Mouse (Mus musculus): ENCODE measurements around the gene Dync1li1. TPM values are rescaled to one million over a fixed set of nuclear protein-coding genes. Genes with fewer than 3 reads are reported as not detected.
"Not testable (repeated sequence)": the region's sequence is repeated elsewhere in the genome, so short reads cannot be mapped to it uniquely, and the experiment has no call there.

Gene Dync1li1
- total RNA-seq (2021), result 10 to 100 TPM; 29.3 to 32.0 TPM
- long read RNA-seq, experiment 1, transcript Dync1li1-201 (13 exons, 2,601 nt), result major isoform, 15 of 23 reads
- long read RNA-seq, experiment 1, partial matches to known transcripts, result 7 of 23 reads
- long read RNA-seq, experiment 1, other reads (novel, unspliced or antisense), result 1 of 23 reads
- long read RNA-seq, experiment 2, transcript Dync1li1-201 (13 exons, 2,601 nt), result major isoform, 21 of 26 reads
- long read RNA-seq, experiment 2, partial matches to known transcripts, result 2 of 26 reads
- long read RNA-seq, experiment 2, other reads (novel, unspliced or antisense), result 3 of 26 reads

DNA sequence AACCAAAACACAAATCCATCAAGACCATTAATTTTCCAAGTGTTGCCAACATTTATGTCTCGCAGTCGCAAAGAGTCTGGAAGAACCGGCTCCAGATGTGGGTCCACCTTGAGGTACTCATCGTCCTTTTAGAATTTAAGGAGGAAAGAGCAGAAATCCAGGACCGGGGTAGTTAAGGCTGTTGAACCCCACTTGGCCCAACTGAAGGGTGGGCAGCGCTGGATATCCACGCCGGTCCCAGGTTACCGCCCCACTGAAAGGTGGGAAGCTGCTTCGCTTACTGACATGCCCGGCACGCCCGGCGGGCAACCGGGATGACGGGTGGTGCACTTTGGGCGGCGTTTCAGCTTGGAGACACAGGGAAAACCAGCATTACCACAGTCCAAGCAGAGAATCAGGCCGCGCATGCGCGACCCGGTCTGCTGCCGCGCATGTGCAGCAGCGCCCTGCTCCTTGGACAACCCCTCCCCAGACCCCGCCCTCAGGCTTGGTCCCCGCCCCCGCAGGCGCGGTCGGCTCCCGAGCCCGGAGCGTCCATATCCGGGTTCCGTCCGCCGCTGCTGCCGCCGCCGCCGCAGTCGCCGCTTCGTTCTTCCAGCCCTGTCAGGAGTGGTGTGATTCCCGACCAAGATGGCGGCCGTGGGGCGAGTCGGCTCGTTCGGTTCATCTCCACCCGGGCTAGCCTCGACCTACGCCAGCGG, at the start of gene Dync1li1:
Dync1li1 (plus strand) TSS at position 539 of the 701 bp plus-strand sequence.
- DNase-seq, result peak; percentile 96

DNA sequence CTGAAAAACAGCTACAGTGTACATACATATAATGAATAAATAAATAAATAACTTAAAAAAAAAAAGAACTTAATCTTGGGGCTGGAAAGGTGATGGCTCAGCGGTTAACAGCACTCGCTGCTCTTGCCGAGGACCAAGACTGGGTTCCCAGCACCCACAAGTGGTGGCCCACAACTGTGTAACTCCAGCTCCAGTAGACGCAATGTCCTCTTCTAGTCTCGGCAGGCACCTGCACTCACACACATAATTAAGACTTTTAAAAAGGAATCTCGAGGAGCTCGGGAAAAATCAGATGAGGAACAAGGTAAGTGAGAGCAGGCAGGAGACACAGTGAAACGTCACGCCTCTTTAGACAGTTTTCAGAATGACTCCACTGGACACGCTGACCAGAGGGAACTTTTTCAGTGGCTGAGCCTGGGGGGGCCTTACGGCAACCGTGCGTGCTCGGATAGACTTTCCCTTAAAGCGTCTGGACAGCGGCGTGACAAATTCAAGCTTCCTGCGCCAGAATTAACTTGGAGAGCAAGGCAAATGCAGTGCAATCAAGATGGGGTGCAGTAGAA, 49.3 kb upstream of the Dync1li1 start:
- DNase-seq, result no peak

DNA sequence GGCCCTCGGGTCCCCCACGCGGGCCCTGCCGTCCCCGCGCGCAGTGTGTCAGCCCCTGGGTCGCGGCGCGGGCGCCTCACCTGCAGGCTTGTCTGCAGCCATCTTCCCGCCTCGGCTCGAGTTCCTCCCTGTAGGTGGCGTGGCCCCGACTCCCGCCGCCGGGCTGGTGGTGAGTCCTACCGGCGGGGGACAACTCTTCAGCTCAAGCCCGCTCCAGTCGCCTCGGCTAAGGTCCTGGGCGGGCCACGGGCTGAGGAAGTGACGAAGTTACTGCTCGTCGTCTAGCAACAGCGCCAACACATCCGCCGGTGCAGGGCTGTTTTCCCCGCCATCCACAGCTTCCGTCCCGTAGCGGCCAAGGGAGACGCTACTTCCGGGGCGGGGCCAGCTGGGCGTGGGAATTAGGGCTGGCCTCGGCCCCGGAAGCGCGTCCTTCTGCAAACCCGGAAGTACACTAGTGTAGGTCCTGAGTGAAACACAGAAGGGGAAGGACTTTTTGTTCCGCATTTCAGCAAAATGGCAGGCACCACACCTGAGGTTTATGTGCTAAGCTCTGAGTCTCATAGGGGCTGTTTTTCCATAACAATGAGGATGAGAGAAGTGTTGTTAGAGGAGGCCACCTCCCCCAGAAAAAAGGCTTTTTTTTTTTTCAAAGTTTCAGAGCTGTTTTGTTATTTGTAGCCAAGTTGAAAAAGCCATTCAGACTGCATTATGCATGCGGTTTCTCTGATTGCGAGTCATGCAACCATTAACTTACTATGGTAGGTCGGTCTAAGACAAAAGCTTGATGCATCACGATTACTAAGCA, 48.5 kb upstream of the Dync1li1 start, which contains the start of gene Cnot10:
Cnot10 (minus strand) TSS at position 346 of the 808 bp plus-strand sequence.
- DNase-seq, result peak; percentile 98

DNA sequence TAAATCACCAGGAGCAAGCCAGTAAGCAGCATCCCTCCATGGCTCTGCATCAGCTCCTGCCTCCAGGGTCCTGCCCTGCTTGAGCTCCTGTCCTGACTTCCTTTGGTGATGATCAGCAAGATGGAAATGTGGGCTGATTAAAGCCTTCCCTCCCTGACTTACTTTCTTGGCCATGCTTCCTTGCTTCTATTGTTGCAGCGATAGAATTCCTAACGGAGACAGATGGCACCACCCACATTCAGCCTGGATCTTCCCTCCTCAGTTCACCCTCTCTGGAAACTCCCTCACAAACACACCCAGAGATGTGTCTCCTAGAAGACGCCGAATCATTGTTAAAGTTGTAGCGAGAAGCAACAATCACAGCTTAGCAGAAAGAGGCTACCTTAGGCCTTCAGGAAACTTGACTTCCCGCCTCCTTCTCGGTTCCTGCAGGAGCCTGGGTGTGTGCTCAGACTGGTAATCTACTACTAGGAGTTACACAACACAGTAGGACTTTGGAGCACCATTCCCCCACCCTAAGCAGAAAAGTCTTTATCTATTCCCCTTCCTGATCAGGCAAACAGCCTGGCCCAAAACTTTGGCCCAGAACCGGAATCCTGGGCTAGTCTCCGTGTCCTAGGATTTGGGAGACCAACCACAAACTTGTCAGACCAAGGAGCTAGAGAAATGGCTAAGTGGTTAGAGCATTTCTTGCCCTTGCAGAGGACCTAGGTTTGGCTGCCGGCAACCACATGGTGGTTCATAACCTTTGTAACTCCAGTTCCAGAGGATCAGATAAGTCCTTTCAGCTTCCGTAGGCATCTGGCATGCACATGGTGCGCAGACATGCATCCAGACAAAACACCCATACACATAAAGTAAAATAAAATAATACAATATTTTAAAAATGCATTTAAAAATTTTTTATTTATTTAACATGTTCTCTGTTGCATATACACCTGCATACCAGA, 41.8 kb upstream of the Dync1li1 start:
- no peak for DNase-seq

DNA sequence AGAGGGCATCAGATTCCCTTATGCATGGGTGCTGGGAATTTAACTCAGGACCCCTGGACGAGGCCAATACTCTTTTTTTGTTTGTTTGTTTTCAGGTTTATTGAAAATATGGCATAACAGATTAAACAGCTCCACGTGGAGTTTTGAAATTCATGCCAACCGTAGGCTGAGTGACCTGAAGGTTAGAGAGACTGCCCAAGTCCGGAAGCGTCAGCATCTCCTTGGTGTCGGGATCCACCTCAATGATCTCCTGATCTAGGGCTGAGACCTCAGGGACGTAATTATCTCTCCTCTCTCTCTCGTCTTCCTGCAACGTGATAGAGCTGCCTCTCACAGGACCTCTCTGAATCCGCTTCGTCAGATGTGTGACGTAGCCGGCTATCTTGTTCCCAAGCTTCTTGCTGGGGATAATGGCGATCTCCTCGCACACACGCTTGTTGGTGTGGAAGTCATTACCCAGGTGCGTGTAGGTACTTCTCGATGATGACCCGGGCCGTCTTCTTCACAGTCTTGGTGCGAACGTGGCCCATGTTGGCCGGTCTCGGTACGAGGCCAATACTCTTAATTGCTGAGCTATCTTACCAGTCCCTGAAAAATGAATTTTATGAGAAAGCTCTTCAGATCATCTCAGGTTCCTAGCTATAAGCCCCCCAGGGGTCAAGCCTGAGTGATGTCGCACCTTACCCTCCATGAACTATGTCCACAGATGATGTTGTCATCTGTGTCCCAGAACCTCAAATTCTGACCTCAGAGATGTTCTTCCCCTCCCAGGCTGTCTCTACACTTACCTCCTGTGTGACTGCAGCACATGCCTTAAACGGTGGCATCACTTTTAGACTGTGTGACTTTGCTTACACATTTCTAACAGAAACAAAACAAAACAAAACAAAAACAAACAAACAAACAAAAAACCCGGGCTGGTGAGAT, 40.8 kb upstream of the Dync1li1 start:
- DNase-seq, result no peak

DNA sequence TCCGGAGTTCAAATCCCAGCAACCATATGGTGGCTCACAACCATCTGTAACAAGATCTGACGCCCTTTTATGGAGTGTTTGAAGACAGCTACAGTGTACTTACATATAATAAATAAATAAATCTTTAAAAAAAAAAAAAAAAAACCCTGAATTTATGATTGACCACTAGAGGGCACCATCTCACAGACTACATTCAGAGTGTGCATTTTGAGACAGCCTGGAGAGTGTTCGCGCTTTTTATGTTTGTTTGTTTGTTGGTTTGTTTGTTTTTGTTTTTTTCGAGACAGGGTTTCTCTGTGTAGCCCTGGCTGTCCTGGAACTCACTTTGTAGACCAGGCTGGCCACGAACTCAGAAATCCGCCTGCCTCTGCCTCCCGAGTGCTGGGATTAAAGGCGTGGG, 40.1 kb upstream of the Dync1li1 start:
- DNase-seq, result not testable (repeated sequence)

DNA sequence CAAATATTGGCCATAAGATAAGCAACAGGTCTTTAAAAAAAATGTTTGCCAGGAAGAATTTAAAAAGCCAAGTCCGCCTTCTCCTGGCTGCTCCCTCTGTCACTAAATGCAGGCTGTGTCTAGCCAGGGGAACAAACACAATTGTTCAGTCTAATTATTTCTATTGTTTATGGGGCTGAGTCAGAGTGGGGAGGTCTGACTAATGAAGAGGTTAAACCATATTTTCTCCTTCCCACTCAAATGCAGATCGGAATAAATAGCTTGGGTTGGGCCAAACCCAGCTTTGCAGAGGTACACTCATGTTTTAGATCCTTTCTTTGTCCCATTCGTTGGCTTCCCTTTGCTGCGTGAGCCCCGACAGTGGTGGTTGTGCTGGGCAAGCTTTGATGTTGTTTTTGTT, 39.2 kb upstream of the Dync1li1 start:
- no peak for DNase-seq

DNA sequence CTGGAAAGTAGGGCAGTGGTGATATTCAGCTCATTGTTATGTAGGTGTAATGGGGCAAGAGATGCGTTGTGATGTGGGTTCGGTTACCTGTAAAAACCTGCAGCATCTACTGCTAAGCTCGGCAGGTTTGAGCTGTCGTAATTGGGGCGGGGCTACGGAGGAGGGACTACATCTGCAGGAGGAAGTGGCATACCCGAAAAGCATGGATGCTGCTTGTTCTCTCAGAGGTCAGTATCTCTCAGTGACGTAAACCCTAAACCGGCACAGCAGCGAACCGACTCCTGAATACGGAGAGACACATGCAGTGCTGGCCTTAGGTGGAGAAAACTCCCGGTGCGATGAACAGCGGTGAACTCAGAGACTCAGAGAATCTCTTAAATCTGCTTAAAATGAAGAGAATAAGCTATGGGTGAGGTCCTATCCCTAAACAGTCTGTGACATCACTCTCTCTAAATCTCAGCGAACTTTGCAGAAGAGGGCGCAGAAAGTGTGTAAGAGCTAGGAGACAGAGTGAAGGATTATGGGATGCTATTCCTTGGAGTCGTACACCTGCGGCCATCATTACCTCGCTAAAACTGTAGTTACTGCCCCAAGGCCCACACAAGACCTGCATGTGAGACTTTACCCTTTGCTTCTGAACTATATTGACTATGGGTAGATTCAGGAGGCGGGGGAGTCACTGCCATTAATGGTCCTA, 37.5 kb upstream of the Dync1li1 start:
- DNase-seq, result no peak

DNA sequence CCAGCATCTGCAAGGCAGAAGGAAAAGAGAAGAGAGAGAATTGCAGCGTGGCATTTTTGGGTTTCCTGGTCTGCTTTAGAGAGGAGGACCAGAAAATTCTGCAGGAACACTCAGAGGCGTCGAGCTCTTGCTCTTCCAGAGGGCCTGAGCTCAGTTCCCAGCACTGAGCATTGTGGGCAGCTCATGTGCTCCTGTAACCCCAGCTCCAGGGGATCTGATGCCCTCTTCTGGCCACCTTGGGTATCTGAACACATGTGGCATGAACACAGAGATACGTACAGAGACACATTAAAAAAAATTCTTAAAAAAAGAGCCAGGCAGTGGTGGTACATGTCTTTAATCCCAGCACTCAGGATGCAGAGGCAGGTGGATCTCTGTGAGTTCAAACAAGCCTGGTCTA, 33.2 kb upstream of the Dync1li1 start:
- no peak for DNase-seq

DNA sequence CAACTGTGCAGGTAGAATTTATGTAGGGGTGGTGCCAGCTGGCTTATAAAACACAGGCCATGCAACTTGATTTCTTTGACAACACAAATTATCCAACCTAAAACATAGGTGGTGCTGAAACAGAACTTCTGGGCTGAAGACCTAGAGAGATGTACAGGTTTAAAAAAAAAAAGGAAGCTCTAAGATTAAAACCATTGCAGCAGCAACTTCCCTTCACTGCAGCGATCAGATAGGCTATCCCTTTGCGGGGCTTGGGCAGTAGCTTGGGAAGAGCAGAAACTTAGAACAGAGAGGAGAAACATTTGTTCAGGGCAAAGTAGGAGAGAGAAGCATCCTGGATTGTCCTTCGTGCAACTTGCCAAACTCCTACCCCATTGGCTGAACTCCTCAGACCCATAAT, 31.9 kb upstream of the Dync1li1 start:
- no peak for DNase-seq

DNA sequence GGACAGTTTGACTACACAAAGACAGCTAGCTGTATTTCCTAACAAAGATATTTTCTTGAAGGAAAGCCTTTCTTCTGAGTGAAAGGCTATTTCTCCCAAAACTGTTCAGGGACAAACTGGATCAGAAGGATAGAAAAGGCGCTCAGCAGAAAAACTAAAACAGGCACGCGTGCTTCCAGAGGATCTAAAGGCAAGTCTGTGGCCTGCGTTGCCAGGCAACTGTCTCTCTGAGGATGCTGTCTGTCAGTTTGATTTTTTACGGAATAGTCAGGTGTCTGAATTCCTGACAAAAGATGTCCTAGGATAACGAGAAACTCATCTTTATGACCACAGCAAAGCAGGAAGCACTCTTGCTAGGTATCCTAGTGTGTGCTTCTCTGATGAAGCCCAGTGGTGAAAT, 28.1 kb upstream of the Dync1li1 start:
- DNase-seq, result no peak

DNA sequence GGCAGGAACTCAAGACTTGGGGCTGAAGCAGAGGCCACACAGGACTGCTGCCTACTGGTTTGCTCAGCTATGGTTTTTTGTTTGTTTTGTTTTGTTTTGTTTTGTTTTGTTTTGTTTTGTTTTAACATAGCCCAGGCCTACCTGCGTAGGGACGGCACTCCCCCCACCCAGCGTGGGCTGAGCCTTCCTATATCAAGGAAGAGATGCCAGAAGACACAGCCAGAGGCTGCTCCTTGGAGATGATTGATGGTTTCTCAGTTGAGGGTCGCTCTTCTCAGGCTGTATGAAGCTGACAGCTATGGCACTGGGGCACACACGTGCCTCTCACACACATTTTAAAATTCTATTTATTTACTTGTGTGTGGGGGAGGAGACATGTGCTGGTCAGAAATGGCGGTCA, 27.6 kb upstream of the Dync1li1 start:
- no peak for DNase-seq

DNA sequence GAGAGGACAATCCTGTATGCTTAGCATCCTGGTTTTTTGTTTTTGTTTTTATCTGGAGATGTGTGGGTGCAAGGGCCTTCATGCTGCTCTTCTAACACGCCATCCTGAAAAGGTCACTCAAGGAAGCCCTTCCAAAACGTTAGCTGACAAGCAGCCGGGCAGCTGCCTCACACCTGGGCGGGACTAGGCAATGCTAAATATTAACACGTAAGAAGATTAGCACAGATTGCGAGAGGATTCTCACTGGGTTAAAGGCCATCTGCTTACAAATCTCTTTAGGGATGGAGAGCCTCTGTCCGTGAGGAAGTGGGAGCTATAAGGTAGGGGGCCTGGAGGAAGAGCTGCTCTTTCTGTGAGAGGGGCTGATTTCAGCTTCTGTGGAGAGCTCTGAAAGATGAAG, 26.6 kb upstream of the Dync1li1 start:
- no peak for DNase-seq

DNA sequence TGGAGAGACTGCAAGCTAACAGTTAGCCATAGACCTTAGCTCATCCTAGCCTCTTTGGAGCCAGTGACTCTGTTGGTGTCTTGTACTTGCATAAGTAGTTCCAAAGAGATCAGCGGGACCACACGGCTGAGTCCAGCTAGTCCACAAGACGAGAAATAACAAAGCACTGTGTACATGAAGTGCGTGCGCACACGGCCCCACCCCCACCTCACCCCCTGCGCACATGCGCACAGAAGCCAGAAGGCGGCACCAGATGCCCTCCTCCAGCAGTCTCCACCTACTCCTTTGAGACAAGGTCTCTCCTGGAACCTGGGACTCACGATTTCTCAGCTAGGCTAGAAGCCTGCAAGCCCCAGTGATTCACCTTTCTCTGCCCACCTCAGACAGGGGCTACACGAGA, 24.8 kb upstream of the Dync1li1 start:
- no peak for DNase-seq

DNA sequence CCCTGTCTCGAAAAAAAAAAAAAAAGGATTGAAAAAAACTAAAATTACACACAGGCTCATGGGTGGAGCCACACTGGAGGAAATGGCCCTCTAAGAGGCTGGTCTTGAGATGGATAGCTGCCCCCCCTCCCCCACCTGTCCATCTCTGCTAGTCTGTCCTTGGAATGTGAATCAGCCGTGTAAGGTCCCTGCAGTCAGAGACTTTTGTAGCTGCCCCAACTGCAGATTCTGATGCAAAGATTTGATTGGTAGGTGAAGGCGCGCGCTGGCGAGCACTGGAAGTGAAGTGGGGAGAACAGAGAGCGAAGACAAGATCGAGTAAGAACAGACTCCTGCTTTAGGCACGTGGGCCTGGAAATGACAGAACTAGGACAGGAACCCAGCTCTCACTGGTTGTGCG, 21.7 kb upstream of the Dync1li1 start:
- DNase-seq, result no peak

DNA sequence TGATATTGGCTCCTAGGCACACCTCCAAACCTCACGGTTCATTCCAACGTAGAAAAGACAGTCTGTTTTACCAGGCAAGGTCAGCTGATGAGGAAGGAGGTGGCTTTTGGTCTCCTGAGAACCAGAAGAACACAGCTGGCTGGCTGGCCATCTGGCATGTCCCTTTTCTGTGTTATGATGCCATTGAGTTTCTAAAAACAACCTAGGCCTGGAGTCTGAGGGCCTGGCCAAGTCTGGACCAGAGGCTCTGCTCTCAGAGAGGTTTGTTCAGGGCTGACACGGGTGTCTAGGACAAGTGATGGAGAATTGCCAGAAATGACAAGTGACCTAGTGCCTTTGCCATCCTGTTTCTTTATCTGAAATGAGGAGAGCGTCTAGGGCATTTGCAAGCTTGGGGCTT, 20.5 kb upstream of the Dync1li1 start:
- peak; percentile 53 for DNase-seq

DNA sequence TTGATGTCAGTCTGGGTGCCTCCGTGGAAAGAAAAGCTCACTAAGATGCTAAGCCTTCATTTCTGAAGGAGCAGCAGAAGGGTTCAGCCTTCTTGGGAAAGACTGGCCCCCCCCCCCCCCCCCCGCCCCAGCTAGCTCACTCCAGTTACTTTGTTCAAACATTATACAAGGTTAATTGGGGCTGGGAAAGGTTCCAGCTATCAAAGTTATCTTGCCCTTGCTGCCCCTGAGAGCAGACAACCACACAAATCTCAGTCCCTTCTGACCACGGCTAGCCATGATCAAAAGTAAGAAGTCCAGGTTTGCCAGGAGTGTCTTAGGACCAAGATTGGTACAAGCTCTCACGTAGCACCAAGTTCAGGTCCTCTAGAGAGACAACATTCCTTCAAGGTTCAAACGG, 19.6 kb upstream of the Dync1li1 start:
- no peak for DNase-seq

DNA sequence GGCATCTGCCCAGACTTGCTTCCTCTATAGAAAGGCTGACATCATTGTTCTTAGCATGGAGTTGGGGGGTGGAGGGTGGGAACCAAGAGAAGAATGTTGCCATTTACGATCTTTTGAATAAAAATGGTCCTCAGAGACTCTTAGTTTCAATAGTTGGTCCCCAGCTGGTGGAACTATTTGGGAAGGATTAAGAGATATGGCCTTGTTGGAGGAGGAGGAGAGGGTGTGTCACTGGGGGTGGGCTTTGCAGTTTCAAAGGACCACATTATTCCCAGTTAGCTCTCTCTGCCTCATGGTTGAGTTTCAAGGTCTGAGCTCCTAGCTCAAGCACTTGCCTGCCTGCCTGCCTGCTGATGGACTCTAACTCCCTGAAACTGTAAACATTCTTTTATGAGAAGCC, 16.6 kb upstream of the Dync1li1 start:
- no peak for DNase-seq

DNA sequence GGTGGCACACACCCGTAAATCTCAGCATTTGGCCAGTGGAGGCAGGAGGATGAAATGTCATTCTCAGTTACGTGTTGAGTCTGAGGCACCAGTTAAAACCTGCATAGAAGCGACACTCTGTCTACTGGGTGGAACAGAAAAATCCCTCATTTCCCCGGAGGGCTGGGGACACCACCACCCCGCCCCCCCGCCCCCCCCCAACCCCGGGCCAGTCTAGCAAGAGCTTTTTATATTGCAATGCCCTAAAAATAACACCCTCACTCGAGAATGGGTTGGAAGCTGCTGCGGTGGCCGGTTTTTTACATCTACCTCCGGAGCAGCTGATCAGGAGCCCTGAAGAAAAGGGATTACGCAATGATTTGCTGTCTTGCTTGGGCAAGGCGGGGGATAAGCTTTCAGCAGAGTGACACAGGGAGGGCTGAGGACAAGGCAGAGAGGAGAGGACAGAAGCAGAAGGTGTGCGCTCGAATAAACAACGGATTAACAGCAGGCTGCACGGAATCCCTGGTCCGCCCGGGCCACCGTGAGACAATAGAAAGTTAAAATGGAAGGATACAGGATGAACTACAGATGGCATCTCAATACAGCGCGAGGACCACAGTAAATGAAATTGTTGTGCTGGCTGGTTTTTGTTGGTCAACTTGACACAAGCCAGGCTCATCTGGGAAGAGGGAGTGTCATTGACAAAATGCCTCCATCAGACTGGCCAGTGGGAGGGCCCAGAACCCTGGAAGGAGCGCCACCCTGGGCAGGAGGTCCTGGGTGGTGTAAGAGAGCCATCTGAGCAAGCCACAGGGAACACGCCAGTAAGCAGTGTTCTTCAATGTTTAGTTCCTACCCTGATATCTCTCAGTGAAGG, 15.7 kb upstream of the Dync1li1 start:
- DNase-seq, result peak; percentile 8

Measured in gastrocnemius, postnatal 25 days (tissue).